In genomic region chr6:63898171-63898570, GRCm38 (mm10) we compare ENCODE assay signal across 18 mouse cellular contexts.
"Had no signal": no experiment of that assay in that cellular context is flagged by ENCODE, and none has a peak within 500 bp of the region (broad histone marks: within the 10 kb centered on the region; RNA-seq: fewer than 3 reads in every experiment).

No protein-coding gene starts in this region.

- DNase-seq: lung, adult 18-20 months; lung, embryonic 14.5 days; lung, postnatal 10 days; lung, postnatal 4 days; midbrain, embryonic 14.5 days; retina, postnatal 1 day; right cerebral cortex, postnatal 14 days; thymus, adult 2 months; thymus, postnatal 25 days; thymus, postnatal 4 days had no signal

- H3K9ac ChIP-seq: lung, embryonic 14.5 days; midbrain, embryonic 12.5 days; neural tube, embryonic 13.5 days; neural tube, embryonic 15.5 days; stomach, embryonic 15.5 days had no signal

- H3K36me3 ChIP-seq: midbrain, embryonic 10.5 days; midbrain, embryonic 12.5 days; neural tube, embryonic 13.5 days; neural tube, embryonic 15.5 days; stomach, embryonic 15.5 days had no signal

- H3K4me3 ChIP-seq: midbrain, embryonic 10.5 days; midbrain, embryonic 12.5 days; myocyte; neural tube, embryonic 13.5 days; neural tube, embryonic 15.5 days; stomach, embryonic 15.5 days had no signal

- H3K4me1 ChIP-seq: midbrain, embryonic 10.5 days; midbrain, embryonic 12.5 days; neural tube, embryonic 13.5 days; neural tube, embryonic 15.5 days; stomach, embryonic 15.5 days had no signal

- H3K27ac ChIP-seq: midbrain, embryonic 10.5 days; midbrain, embryonic 12.5 days; neural tube, embryonic 13.5 days; neural tube, embryonic 15.5 days; stomach, embryonic 15.5 days; stomach, postnatal 0 days had no signal

- H3K9me3 ChIP-seq: midbrain, embryonic 10.5 days; midbrain, embryonic 12.5 days; neural tube, embryonic 13.5 days; neural tube, embryonic 15.5 days; stomach, embryonic 15.5 days had no signal

- H3K4me2 ChIP-seq: lung, embryonic 14.5 days; midbrain, embryonic 12.5 days; neural tube, embryonic 13.5 days; neural tube, embryonic 15.5 days; stomach, embryonic 15.5 days had no signal

- H3K27me3 ChIP-seq: midbrain, embryonic 12.5 days; neural tube, embryonic 13.5 days; neural tube, embryonic 15.5 days; stomach, embryonic 15.5 days had no signal

- ATAC-seq: midbrain, embryonic 16.5 days had no signal
